Mouse (Mus musculus): Measurements from ENCODE around the gene Ms4a7. TPM values are rescaled to one million over a fixed set of nuclear protein-coding genes. Genes with fewer than 3 reads are reported as not detected.
"Not testable (repeated sequence)": the region's sequence is repeated elsewhere in the genome, so short reads cannot be mapped to it uniquely, and the experiment has no call there.

Ms4a7 gene
- polyA plus RNA-seq, 1 experiment from 2014 or later: 7.0 TPM

DNA sequence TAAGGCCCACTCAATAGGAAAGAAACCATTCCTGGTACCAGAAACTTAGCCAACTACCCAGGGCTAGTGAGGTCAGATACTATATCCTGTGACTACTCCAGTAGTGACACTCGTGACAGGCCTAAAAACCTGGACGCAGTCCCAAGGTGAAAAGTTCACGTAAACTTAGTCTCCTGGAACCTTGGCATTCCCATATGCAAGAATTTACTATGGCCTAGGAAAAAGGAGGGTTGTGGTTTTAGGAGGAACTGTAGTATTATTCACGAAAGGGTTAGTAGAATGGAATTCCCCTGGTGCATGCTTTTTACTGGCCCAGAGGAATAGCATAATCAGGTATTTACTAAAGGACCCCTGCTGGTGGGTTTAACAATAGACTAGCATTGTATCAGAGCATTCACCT lies 19.2 kb downstream of the Ms4a7 start:
- no peak overlapping the region for H3K27ac ChIP-seq
- H3K4me1 ChIP-seq: no peaks in the 10 kb centered on the region
- no peaks in the 10 kb centered on the region for H3K36me3 ChIP-seq
- no peaks in the 10 kb centered on the region for H3K27me3 ChIP-seq
- H3K4me3 ChIP-seq: no peak overlapping the region
- 74% methylated on average over 4 of the region's 4 CpGs for WGBS
- 0 out of 2 replicates have a peak, but pooled peaks cover 3% of the 10 kb centered on the region for H3K9me3 ChIP-seq
- ATAC-seq (ENCODE audit: low FRiP score, low read depth): no peak
- H3K4me2 ChIP-seq (replicated peaks): no peak overlapping the region
- H3K9ac ChIP-seq: no peak overlapping the region

DNA sequence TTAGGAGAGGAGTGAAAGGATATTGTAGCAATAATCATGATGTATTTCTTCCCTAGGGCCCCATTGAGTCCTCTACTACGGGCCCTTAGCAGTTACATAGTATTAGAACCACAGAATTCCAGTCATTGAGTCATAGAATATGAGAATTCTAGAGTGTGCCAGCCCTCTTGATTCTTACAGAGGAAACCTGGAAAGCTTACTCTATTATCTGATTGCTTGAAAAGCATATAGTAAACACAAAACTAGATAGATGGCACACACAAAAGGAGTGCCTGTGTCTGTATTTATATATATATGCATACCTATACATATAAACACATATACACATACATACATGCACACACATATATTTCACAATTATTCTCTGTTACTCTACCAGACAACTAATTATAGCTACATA lies 21.6 kb downstream of the Ms4a7 start, which contains the start of gene Ms4a14:
Gene Ms4a14 (minus strand): TSS at position 101 of the 400 bp plus-strand sequence.
- ATAC-seq (ENCODE audit: low FRiP score, low read depth): no peak
- no peaks in the 10 kb centered on the region for H3K27me3 ChIP-seq
- H3K4me3 ChIP-seq: no peak within 1 kb of the TSS
- 0 out of 2 replicates have a peak, but pooled peaks cover 3% of the 10 kb centered on the region for H3K9me3 ChIP-seq
- no peak within 1 kb of the TSS for H3K9ac ChIP-seq
- H3K36me3 ChIP-seq: no peaks in the 10 kb centered on the region
- no peak within 1 kb of the TSS for H3K4me2 ChIP-seq (replicated peaks)
- no peak within 1 kb of the TSS for H3K27ac ChIP-seq
- H3K4me1 ChIP-seq: no peaks in the 10 kb centered on the region
- WGBS: 70% methylated on average over 1 of the region's 1 CpGs

DNA sequence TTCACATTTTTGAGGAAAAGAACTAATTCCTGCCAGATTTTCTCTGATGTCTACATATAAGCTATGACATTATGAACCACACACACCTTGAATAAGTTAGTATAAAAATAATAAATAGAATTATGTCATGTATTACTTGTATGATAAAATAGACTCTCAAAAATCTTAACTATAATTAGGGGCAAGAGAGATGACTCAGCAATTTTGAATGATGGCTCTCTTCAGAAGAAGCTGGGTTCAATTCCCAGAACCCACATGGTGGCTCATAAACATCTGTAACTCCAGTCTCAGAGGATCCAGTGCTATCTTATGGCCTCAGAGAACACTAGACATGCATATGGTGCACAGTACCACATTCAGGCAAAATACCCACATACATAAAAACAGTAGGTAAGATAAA lies 27.1 kb downstream of the Ms4a7 start:
- no peaks in the 10 kb centered on the region for H3K4me1 ChIP-seq
- H3K9ac ChIP-seq: no peak overlapping the region
- no peak for ATAC-seq (ENCODE audit: low FRiP score, low read depth)
- H3K36me3 ChIP-seq: no peaks in the 10 kb centered on the region
- no peak overlapping the region for H3K4me3 ChIP-seq
- H3K27ac ChIP-seq: no peak overlapping the region
- H3K27me3 ChIP-seq: no peaks in the 10 kb centered on the region
- H3K4me2 ChIP-seq (replicated peaks): no peak overlapping the region
- H3K9me3 ChIP-seq: no peaks in the 10 kb centered on the region

DNA sequence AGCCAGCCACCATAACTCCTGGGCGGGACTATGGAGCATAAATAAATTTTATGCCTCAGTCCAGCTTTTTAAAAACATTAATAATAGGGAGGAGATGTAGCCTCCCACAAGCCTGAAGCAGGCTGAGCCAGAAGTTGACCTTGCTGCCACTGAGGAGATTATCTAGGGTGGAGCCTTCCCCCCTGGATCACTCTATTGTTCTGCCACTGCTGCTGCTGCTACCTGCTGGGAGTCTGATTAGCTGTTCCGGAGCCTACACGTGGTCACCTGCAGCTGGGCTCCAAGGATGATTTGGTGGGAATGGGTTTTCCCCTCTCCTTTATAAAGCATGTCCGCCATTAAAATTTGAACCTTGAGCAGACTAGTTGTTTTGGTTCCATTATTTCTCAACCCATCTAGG lies 36.4 kb downstream of the Ms4a7 start:
- H3K4me1 ChIP-seq; ATAC-seq (ENCODE audit: low FRiP score, low read depth); H3K9me3 ChIP-seq; H3K9ac ChIP-seq; H3K4me2 ChIP-seq (replicated peaks); H3K36me3 ChIP-seq; H3K27me3 ChIP-seq; H3K4me3 ChIP-seq; H3K27ac ChIP-seq: not testable (repeated sequence)
- 59% methylated on average over 4 of the region's 4 CpGs for WGBS

DNA sequence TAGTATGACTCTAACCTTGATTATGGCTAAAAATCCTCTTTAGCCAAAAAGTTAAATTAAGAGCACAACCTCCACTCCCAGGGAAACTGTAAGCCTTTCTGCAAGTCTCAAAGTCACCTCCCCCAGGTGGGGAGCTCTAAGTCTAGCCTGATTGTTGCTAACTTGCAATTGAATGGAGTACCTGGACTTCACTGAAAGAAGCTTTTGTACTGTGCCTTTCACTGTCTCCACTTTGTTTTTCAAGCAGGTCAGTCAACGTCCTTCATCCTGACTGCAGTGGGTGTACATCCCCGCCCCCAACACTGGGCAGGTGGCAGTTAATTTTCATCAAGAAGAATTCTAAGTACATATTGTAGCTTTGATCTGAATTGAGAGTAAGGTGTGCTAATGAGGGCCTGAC lies 37.0 kb downstream of the Ms4a7 start:
- H3K27ac ChIP-seq: no peak overlapping the region
- H3K9ac ChIP-seq: no peak overlapping the region
- no peak overlapping the region for H3K4me3 ChIP-seq
- no peaks in the 10 kb centered on the region for H3K36me3 ChIP-seq
- no peaks in the 10 kb centered on the region for H3K4me1 ChIP-seq
- ATAC-seq (ENCODE audit: low FRiP score, low read depth): no peak
- no peak overlapping the region for H3K4me2 ChIP-seq (replicated peaks)
- 63% methylated on average over 2 of the region's 2 CpGs for WGBS
- no peaks in the 10 kb centered on the region for H3K27me3 ChIP-seq
- H3K9me3 ChIP-seq: no peaks in the 10 kb centered on the region

GRCm38 (mm10) chr19:11293616-11294015 lies 42.3 kb downstream of the Ms4a7 start:
- H3K9ac ChIP-seq; H3K9me3 ChIP-seq; H3K36me3 ChIP-seq; H3K27me3 ChIP-seq; H3K4me1 ChIP-seq; ATAC-seq (ENCODE audit: low FRiP score, low read depth); H3K27ac ChIP-seq: not testable (repeated sequence)
- Histone ChIP-seq H3K4me3 (peak overlapping the region; percentile 45), H3K4me2 (replicated peaks) (peak overlapping the region; percentile 65)
- 10% methylated on average over 3 of the region's 3 CpGs for WGBS

DNA sequence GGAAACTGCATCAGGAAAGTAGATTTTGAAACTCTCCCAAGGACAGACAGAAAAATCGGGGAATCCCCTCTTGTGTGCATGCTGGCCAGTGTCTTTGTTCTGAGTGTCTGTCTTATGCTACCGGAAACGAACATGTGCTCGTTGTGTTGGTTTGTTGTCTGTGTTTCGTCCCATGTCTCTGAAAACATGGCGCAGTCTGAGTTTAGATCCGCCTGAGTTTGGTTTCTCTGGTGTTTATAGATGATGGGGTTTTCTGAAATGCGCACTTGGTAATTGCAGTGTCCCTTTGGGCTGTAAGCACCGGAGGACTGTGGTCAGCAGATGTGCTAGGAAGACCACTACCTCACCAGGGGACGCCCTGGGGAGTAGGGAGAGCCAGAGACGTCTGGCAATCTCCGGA lies 43.0 kb downstream of the Ms4a7 start:
- Histone ChIP-seq H3K9ac (peak overlapping the region; percentile 51), H3K27ac (no peak overlapping the region; the same call in 1 of the 2 replicates)

DNA sequence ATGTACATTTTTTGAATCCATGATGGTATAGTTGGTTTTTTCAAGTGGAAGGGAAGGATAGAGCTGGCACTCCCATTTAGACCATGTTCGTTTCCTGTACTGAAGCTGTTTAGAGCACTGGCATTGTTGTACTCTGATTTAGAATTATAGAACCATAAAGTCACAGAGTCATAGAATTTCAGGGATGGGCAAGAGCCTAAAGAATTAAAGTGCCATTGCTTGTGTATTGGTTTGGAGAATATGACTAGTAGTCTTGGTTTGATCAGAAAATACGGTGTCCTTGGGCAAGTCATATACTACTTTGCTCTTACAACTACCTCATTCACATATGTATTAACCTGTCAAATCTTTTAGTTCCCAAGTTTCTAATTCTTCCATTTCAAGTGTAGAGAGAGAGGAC lies 52.2 kb downstream of the Ms4a7 start, which contains the start of gene Ms4a5:
Gene Ms4a5 (minus strand): TSS at position 101 of the 400 bp plus-strand sequence.
- Histone ChIP-seq H3K4me1 (no peaks in the 10 kb centered on the region), H3K4me2 (replicated peaks) (no peak within 1 kb of the TSS), H3K27me3 (no peaks in the 10 kb centered on the region), H3K9me3 (no peaks in the 10 kb centered on the region), H3K4me3 (no peak within 1 kb of the TSS), H3K27ac (no peak within 1 kb of the TSS), H3K36me3 (no peaks in the 10 kb centered on the region), H3K9ac (no peak within 1 kb of the TSS)
- ATAC-seq (ENCODE audit: low FRiP score, low read depth): no peak
- WGBS: 93% methylated on average over 2 of the region's 2 CpGs

More for the DNA sequence above, 43.0 kb downstream of the Ms4a7 start:
- WGBS: 12% methylated on average over 12 of the region's 12 CpGs
- Histone ChIP-seq H3K4me1 (no peaks in the 10 kb centered on the region), H3K27me3 (no peaks in the 10 kb centered on the region), H3K9me3 (no peaks in the 10 kb centered on the region), H3K36me3 (no peaks in the 10 kb centered on the region), H3K4me2 (replicated peaks) (peak overlapping the region; percentile 65), H3K4me3 (peak overlapping the region; percentile 45)
- no peak for ATAC-seq (ENCODE audit: low FRiP score, low read depth)

- ATAC-seq (ENCODE audit: low FRiP score, low read depth): no peak
- H3K9me3 ChIP-seq: no peaks in the 10 kb centered on the region
- H3K4me3 ChIP-seq: no peak overlapping the region
- H3K4me2 ChIP-seq (replicated peaks): no peak overlapping the region
- H3K27me3 ChIP-seq: no peaks in the 10 kb centered on the region
- no peak overlapping the region for H3K27ac ChIP-seq
- no peaks in the 10 kb centered on the region for H3K36me3 ChIP-seq
- 82% methylated on average over 3 of the region's 3 CpGs for WGBS
- H3K9ac ChIP-seq: no peak overlapping the region
- no peaks in the 10 kb centered on the region for H3K4me1 ChIP-seq
Measured at GRCm38 (mm10) chr19:11280223-11280622, 55.7 kb downstream of the Ms4a7 start.

- H3K27ac ChIP-seq: no peak overlapping the region
- no peak overlapping the region for H3K4me2 ChIP-seq (replicated peaks)
- no peaks in the 10 kb centered on the region for H3K27me3 ChIP-seq
- no peak for ATAC-seq (ENCODE audit: low FRiP score, low read depth)
- no peak overlapping the region for H3K4me3 ChIP-seq
- H3K4me1 ChIP-seq: no peaks in the 10 kb centered on the region
- WGBS: 62% methylated on average over 5 of the region's 5 CpGs
- H3K9ac ChIP-seq: no peak overlapping the region
- no peaks in the 10 kb centered on the region for H3K9me3 ChIP-seq
- no peaks in the 10 kb centered on the region for H3K36me3 ChIP-seq
Measured at GRCm38 (mm10) chr19:11276431-11276830, 59.5 kb downstream of the Ms4a7 start.

Other genes starting within 250 kb of the Ms4a7 start
- not detected in 2 replicates for gene 1700017D01Rik, start 205.3 kb downstream of the Ms4a7 start, polyA plus RNA-seq (2015; fragmentation: Nextera tagmentation; extraction: Ambion mirVana)
- gene 1700025F22Rik, start 170.8 kb downstream of the Ms4a7 start, polyA plus RNA-seq (2015; fragmentation: Nextera tagmentation; extraction: Ambion mirVana): not detected in 2 replicates
- gene Ms4a13, start 139.4 kb downstream of the Ms4a7 start, polyA plus RNA-seq (2015; fragmentation: Nextera tagmentation; extraction: Ambion mirVana): not detected in 2 replicates
- gene Ms4a12, start 103.7 kb downstream of the Ms4a7 start, polyA plus RNA-seq (2015; fragmentation: Nextera tagmentation; extraction: Ambion mirVana): not detected in 2 replicates
- not detected in 2 replicates for gene Ms4a1, start 69.9 kb downstream of the Ms4a7 start, polyA plus RNA-seq (2015; fragmentation: Nextera tagmentation; extraction: Ambion mirVana)
- gene Ms4a5, start 52.3 kb downstream of the Ms4a7 start, polyA plus RNA-seq (2015; fragmentation: Nextera tagmentation; extraction: Ambion mirVana): not detected in 2 replicates
- not detected in 2 replicates for gene Ms4a14, start 21.7 kb downstream of the Ms4a7 start, polyA plus RNA-seq (2015; fragmentation: Nextera tagmentation; extraction: Ambion mirVana)
- gene Ms4a4a, start 39.4 kb upstream of the Ms4a7 start, polyA plus RNA-seq (2015; fragmentation: Nextera tagmentation; extraction: Ambion mirVana): 5.4 and 5.6 TPM in 2 replicates
- gene Ms4a4c, start 68.6 kb upstream of the Ms4a7 start, polyA plus RNA-seq (2015; fragmentation: Nextera tagmentation; extraction: Ambion mirVana): 0.62 and 0.87 TPM in 2 replicates
- gene Ms4a4b, start 107.4 kb upstream of the Ms4a7 start, polyA plus RNA-seq (2015; fragmentation: Nextera tagmentation; extraction: Ambion mirVana): 0.59 TPM in 1 of 2 replicates, not detected in the other
- gene Ms4a6c, start 133.2 kb upstream of the Ms4a7 start, polyA plus RNA-seq (2015; fragmentation: Nextera tagmentation; extraction: Ambion mirVana): 4.2 and 4.6 TPM in 2 replicates
- not detected in 2 replicates for gene Gm8369, start 149.8 kb upstream of the Ms4a7 start, polyA plus RNA-seq (2015; fragmentation: Nextera tagmentation; extraction: Ambion mirVana)
- gene Ms4a6b, start 180.4 kb upstream of the Ms4a7 start, polyA plus RNA-seq (2015; fragmentation: Nextera tagmentation; extraction: Ambion mirVana): 4.1 and 4.5 TPM in 2 replicates
- gene Ms4a4d, start 200.7 kb upstream of the Ms4a7 start, polyA plus RNA-seq (2015; fragmentation: Nextera tagmentation; extraction: Ambion mirVana): 1.1 and 1.5 TPM in 2 replicates